Mouse (Mus musculus): ENCODE results near the gene Thada.
"Not testable (repeated sequence)": the region's sequence is repeated elsewhere in the genome, so short reads cannot be mapped to it uniquely, and the experiment has no call there.

Gene Thada

GRCm38 (mm10) chr17:84257927-84258532 lies 208.0 kb downstream of the Thada start:
- no peak for DNase-seq

DNA sequence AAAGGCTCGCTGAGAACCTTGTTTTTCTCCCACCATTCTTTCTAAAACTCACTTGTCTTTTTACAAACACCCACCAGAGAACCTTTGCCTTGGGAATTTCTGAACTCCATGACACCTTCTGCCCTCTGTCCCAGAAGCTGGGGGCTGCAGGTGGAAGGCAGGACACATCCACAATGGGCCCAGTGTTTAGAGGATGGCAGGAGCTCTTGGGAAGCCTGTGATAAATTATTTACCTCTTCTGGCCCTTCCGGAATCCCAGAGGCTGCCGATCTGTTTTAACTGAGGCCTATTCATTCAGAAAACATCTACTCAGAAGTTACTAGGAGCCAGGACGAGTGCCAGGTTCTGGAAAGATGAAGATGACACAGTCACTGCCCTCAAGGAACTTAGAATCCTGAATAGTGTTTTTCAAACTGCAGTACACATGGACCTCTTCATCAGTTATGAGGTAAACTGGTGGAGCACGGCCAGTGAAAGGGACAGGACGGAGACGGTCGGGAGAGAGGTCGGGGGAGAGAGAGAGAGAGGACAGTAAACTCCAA lies 209.7 kb downstream of the Thada start:
- DNase-seq = no peak

GRCm38 (mm10) chr17:84255841-84256240 lies 210.2 kb downstream of the Thada start:
- DNase-seq = no peak

GRCm38 (mm10) chr17:84251426-84251825 lies 214.6 kb downstream of the Thada start:
- no peak for DNase-seq

GRCm38 (mm10) chr17:84244182-84244920 lies 221.7 kb downstream of the Thada start:
- no peak for DNase-seq

- DNase-seq = no peak
These were observed 222.2 kb downstream of the Thada start for GRCm38 (mm10) chr17:84243759-84244158.

- no peak for DNase-seq
These were observed 224.6 kb downstream of the Thada start for GRCm38 (mm10) chr17:84241308-84241957.

- DNase-seq = no peak
These were observed 226.2 kb downstream of the Thada start for GRCm38 (mm10) chr17:84239679-84240292.

- no peak for DNase-seq
These were observed 227.8 kb downstream of the Thada start for GRCm38 (mm10) chr17:84238174-84238573.

DNA sequence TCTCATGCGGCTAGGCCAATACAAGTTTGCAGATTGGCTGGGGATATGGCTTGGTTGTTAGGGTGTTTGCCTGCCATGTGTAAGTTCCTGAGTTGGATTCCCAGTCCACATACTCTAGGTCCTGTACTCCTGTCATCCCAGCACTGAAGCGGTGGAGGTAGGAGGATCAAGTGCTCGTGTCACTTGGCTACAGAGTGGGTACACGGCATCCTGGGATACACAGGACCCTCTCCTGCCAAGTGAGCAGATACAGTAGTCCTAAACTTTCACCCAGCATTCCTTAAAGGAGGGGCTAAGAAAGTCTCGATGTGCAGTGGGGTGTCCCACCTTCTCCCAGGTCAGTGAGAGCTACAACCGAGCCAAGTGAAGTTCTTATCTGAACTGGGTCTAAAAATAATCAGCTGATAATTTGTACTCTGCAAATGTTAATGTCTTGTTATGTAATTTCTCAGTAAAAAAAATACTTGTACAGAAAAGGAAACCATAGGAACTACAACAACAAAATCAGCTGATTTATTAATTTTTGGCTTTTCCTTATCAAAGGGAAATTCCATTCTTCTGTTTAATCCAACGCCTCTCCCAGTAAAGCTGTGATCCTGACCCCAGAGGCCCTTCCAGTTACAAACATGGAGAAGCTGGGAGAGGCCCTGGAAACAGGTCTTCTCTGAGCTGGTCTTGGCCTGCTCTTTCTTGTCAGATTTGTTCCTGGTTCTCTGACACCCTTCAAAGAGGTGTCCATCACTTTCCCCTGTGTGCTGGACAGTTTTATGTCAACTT lies 229.0 kb downstream of the Thada start:
- no peak for DNase-seq

GRCm38 (mm10) chr17:84235399-84235928 lies 230.5 kb downstream of the Thada start:
- DNase-seq = no peak

DNA sequence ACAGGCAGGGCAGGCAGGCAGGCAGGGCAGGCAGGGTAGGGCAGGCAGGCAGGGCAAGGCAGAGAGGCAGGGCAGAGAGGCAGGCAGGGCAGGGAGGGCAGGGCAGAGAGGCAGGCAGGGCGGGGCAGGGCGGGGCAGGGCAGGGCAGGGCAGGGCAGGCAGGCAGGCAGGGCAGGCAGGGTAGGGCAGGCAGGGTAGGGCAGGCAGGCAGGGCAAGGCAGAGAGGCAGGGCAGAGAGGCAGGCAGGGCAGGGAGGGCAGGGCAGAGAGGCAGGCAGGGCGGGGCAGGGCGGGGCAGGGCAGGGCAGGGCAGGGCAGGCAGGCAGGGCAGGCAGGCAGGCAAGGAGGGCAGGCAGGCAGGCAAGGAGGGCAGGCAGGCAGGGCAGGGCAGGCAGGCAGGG lies 231.2 kb downstream of the Thada start:
- DNase-seq = not testable (repeated sequence)

- DNase-seq = no peak
These were observed 232.2 kb downstream of the Thada start for GRCm38 (mm10) chr17:84233758-84234157.

DNA sequence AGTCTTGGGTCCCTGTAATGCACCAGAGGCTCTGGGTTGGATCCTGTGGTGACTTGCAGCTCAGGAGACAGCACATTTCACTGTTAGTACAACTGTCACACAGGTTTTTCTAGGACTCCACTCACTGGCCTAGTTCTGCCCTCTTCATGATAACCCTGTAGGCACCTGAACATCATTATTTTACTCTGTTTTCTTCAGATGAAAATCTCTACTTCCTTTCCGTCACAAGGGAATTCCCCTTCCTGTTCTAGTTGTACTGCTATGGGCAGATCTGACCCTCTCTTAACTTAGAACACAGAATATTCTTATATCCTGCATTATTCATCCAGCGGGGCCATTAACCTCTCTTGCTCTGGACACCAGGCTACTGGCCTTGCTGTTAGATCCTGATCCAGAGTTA lies 234.6 kb downstream of the Thada start:
- no peak for DNase-seq

DNA sequence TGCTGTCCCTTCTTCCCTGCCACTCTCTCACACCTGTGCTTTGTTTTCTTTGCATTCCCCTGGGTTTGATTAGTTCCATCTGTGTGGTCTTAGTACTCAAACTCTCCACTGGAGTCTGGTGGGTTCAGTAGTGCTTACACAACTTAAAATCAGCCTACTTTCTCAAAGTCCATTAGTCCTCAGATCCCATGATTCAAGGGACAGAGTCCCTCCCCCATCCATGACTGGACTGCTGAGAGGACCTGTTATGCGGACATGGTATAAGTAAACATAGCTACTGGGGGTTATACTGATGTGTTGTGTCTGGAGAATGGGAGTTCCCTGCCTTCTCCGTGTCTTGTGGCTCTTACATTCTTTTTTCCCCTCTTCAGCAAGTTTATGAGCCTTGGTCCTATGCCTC lies 237.8 kb downstream of the Thada start:
- no peak for DNase-seq

DNA sequence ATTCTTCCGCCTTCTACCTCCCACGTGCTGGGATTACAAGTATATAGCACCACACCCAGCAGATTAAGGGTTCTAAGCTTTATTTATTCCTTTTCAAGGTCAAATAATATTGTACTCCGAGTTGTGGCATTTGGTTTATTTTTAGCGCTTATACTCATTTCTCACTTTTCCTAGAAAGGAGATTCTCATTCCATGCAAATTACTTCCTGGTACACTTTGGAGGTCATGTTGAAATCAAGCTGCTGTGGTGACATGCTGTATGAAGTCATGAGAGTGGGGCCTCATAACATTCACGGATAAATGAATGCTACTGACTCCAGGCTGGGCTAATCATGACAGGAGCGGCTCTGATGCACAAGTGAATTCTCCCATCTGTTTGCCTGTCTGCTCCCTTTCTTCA lies 239.3 kb downstream of the Thada start:
- no peak for DNase-seq

DNA sequence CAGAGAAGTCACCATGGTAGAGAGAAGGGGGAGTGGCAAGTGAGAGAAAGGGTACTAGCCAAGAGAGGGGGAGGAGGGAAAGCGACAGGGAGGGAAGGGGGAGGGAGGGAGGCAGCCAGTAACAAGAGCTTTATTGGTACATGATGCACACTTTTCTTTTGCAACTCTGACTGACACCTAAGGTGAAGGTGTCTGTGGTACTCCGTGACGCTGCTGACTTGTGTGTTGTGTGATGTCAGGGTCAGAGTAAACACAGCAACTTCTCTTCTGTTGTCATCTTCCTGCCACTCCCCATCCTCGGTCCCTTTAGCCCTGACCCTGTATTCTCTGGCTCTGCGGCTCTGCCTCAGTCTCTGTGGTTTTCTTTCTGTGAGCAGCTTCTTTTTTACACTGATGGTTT lies 239.8 kb downstream of the Thada start:
- no peak for DNase-seq

DNA sequence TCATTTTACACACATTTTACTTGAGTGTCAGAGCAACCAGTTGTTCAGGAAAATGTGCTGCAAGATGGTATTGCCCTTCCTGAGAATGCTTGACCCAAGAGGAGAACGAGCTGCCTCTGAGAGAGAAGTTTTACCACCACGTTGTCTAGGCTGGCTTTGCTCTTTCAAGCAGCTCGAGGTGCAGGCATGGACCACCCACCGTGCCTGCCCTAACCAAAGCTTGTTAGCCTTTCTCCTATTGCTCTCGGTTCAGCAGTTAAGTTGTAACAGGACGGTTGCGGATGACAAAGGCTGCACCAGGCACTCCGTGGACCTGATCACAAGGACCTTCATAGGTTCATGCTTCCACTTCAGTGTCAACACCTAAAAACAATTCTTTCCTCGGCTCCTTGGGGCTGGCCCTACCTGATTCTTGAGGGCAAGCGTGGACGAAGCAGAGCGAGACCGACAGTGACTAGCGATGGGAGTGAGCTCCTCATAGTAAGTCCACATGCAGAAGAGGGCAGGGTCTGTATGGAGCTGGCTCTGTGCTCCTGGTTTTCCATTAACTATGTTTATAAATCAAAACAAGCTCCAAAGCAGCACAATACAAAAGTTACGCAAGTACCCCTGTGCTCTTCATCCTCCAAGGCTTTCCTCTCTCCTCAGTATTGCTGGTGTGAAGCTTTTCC lies 241.7 kb downstream of the Thada start:
- DNase-seq = no peak

GRCm38 (mm10) chr17:84218841-84219240 lies 247.2 kb downstream of the Thada start:
- DNase-seq = not testable (repeated sequence)

GRCm38 (mm10) chr17:84217696-84218095 lies 248.3 kb downstream of the Thada start:
- no peak for DNase-seq

DNA sequence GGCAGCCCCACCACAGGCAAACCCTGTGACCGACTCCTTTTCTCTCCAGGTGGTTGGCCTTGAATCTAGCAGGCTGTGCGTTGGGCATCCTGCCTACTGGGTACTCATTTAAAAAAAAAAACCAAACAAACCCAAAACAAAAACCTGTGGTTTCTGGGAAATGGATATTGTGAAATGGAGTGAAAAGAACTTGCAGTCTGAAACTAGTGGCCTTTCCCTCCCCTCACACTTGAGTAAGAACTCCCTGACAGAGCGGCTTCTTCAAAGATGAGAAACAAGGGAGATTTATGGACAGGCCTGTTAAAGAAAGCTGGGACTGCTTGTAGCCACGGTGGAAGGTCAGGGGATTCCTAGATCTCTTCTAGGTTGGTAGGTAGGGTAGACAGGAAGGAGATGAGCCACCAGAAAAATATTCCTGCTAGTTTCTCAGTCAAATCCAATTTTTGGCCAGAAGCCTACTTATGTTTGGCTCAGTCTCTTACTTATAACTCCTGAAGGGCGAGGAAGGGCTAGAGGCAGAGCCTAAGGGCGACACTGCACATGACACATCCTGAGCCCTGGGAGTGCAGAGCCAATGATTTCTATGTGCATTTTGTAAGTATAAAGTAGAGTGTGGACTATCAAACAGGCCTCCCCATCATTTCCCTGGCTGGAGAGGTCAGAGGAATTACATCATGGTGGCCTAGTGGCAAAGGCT lies 250.6 kb downstream of the Thada start:
- no peak for DNase-seq

Data from thymus, adult 18-20 months (tissue).